Mouse (Mus musculus): Measurements from ENCODE around the gene Hoxd4. TPM values are rescaled to one million over a fixed set of nuclear protein-coding genes. Genes with fewer than 3 reads are reported as not detected.

The Hoxd4 gene
- polyA plus RNA-seq, 1 experiment, result 6.7 TPM

DNA sequence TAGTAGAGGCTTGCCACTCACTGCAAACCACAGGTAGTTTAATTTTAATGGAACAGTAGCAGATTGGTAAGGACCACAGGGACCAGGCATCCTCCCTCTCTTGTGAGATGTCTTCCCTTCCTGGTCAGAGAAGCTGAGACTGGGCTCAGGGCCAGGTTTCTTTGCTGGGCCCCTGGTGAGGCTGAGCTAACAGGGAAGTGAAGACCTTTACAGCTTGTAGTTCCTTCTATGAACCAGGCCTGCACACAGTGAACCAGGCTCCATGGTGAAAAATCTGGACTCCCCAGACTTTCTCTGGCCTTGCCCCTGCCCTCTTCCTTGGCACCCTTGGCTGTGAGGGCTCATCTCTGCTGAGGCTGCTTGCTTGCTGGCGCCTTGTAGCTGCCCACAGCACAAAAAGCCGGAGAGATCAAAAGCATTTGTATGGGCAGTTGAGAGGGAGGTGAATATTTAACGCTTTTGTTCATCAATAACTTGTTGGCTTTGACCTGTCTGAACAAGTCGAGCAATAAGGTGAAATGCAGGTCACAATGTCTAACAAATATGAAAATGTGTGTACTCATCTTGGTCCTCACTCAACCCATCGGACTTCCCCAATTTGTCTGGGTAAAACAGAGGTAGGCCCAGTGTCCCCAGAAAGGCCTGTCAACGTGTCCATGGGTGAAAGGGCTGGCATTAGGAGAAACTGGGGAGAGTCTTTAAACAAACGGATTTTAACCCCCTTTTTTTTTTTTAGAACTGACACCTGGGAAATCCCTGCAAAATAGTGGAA, 12.7 kb downstream of the Hoxd4 start:
- Histone ChIP-seq H3K4me3 (ENCODE audit: insufficient read depth, low read length) (no peak overlapping the region), H3K4me1 (ENCODE audit: control insufficient read depth, insufficient read depth, low read length) (no peaks in the 10 kb centered on the region)
- TF ChIP-seq POLR2A (IDR thresholded peaks at IDR 0.05; ENCODE audit: low read depth, low read length) (no peak), CTCF (IDR thresholded peaks at IDR 0.05; ENCODE audit: borderline replicate concordance, insufficient read depth, low read length) (no peak)

DNA sequence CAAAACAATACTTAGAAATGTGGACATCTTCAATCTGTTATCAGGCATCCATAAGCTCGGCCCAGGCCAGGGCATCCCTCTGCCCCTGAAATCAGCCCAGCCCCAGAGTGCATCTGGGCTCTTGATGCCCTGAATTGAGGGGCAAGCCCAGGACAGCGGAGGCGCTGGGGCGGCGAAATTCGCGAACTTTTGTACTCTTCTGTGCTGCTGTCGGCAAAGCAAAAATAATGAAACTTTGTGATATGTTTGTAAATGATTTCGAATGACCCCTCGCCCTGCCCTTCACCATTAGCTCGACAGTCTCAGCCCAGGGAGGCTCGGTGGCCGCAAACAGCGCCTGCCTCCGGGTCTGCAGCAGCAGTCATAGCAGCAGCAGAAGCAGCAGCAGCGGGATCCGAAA, 13.4 kb downstream of the Hoxd4 start:
- no peaks in the 10 kb centered on the region for H3K4me1 ChIP-seq (ENCODE audit: control insufficient read depth, insufficient read depth, low read length)
- TF ChIP-seq POLR2A (IDR thresholded peaks at IDR 0.05; ENCODE audit: low read depth, low read length) (no peak), CTCF (IDR thresholded peaks at IDR 0.05; ENCODE audit: borderline replicate concordance, insufficient read depth, low read length) (no peak)
- no peak overlapping the region for H3K27ac ChIP-seq (ENCODE audit: insufficient read depth, low read length)
- no peak overlapping the region for H3K4me3 ChIP-seq (ENCODE audit: insufficient read depth, low read length)

More for the DNA sequence above, 12.7 kb downstream of the Hoxd4 start:
- no peak overlapping the region for H3K27ac ChIP-seq (ENCODE audit: insufficient read depth, low read length)

DNA sequence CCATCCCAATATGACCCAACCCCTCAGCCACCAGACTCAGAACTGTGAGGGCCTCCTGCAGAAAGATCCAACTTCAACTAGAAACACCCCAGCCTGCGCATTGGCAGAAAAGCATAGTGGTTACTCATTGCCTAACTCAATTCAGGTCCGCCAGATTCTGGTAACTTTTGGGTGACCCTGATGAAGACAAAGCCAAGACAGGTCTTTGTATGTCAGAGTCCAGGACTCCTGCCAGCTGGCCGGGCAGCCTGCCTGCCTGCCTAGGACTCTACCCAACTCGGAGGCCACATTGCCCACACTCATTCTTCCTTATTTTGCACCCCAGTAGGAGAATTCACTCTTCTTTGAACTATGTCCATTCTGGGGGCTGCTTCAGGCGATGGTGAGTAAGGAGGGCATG, 14.8 kb downstream of the Hoxd4 start, which contains the start of gene Gm28230:
TSS of gene Gm28230 (plus strand) at position 178 of the 400 bp plus-strand sequence.
- H3K4me3 ChIP-seq (ENCODE audit: insufficient read depth, low read length), result no peak within 1 kb of the TSS; the same call in 1 of the 2 replicates
- no peaks in the 10 kb centered on the region for H3K4me1 ChIP-seq (ENCODE audit: control insufficient read depth, insufficient read depth, low read length)
- TF ChIP-seq CTCF (IDR thresholded peaks at IDR 0.05; ENCODE audit: borderline replicate concordance, insufficient read depth, low read length) (no peak), POLR2A (IDR thresholded peaks at IDR 0.05; ENCODE audit: low read depth, low read length) (no peak)
- no peak within 1 kb of the TSS for H3K27ac ChIP-seq (ENCODE audit: insufficient read depth, low read length)

DNA sequence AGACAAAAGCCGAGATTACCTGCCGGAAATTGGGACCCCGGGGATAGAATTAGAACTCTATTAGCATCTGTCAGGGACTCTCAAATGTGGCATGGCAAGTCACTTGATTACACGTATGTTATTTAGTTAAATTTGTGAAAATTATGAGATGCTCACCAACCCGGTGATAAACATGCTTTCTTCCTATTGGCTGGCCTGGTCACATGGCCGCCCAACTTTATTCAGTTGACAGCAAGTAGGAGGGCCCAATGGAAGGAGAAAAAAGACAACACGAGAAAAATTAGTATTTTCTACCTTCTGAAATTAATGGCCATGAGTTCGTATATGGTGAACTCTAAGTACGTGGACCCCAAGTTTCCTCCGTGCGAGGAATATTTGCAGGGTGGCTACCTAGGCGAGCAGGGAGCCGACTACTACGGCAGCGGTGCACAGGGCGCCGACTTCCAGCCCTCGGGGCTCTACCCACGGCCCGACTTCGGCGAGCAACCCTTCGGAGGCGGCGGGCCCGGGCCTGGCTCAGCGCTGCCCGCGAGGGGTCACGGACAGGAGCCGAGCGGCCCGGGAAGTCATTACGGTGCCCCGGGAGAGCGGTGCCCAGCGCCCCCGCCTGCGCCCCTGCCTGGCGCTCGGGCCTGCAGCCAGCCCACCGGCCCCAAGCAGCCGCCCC, 15.4 kb downstream of the Hoxd4 start:
- Histone ChIP-seq H3K4me3 (ENCODE audit: insufficient read depth, low read length) (no peak overlapping the region; the same call in 1 of the 2 replicates), H3K27ac (ENCODE audit: insufficient read depth, low read length) (no peak overlapping the region), H3K4me1 (ENCODE audit: control insufficient read depth, insufficient read depth, low read length) (no peaks in the 10 kb centered on the region)
- no peak for TF ChIP-seq POLR2A (IDR thresholded peaks at IDR 0.05; ENCODE audit: low read depth, low read length)
- TF ChIP-seq CTCF (IDR thresholded peaks at IDR 0.05; ENCODE audit: borderline replicate concordance, insufficient read depth, low read length), result no peak

DNA sequence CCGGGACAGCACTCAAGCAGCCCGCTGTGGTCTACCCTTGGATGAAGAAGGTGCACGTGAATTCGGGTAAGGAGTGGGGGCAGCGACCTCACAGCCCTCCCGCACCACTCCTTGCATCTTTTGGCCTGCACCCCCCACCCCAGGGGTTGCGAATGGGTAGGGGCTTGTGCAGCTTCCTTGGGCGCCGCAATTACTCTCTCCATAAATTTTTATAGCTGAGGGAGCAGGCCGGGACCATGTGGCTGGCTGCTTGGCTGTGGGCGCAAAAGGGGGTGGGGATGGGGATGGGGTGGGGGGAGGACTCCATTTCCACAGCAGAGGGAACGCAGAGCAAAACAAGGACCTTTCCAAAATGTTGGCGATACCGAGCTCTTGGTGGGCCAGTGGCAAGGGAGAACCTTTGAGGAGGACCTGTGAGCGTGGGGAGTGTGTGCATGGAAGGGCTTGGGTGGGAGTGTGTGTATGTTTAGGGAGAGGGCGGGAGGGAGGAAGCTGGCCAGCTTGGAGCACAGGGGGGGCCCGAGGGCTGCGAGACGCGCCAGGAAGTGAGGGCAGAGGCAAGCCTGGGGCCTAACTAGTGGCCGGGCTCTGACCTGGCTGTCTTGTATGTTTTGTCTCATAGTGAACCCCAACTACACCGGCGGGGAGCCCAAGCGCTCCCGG, 16.0 kb downstream of the Hoxd4 start:
- no peaks in the 10 kb centered on the region for H3K4me1 ChIP-seq (ENCODE audit: control insufficient read depth, insufficient read depth, low read length)
- H3K4me3 ChIP-seq (ENCODE audit: insufficient read depth, low read length), result peak overlapping the region; percentile 10
- no peak overlapping the region for H3K27ac ChIP-seq (ENCODE audit: insufficient read depth, low read length)
- TF ChIP-seq POLR2A (IDR thresholded peaks at IDR 0.05; ENCODE audit: low read depth, low read length) (no peak), CTCF (IDR thresholded peaks at IDR 0.05; ENCODE audit: borderline replicate concordance, insufficient read depth, low read length) (no peak)

GRCm38 (mm10) chr2:74728303-74728680, 16.6 kb downstream of the Hoxd4 start:
- H3K27ac ChIP-seq (ENCODE audit: insufficient read depth, low read length), result no peak overlapping the region
- no peak overlapping the region for H3K4me3 ChIP-seq (ENCODE audit: insufficient read depth, low read length)
- TF ChIP-seq POLR2A (IDR thresholded peaks at IDR 0.05; ENCODE audit: low read depth, low read length) (no peak), CTCF (IDR thresholded peaks at IDR 0.05; ENCODE audit: borderline replicate concordance, insufficient read depth, low read length) (no peak)
- H3K4me1 ChIP-seq (ENCODE audit: control insufficient read depth, insufficient read depth, low read length), result no peaks in the 10 kb centered on the region

DNA sequence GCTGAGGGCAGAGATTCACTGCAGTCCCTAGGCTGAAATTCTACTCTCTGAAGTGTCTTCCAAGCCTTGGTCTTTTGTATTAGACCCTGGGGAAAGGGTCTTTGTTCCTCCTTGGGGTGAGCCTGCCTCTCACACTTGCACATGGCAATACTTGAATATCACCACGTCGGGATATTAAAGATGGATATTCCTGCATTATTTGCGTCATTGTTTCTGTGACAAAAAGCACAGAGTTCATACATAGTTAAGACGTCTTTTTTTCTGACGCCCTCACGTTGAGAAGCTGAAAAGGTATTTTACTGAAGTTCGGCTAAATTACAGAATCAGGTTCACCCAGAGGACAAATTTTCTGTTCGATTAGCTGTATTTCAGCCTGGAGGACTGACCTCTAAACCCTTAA, 18.6 kb downstream of the Hoxd4 start:
- H3K4me1 ChIP-seq (ENCODE audit: control insufficient read depth, insufficient read depth, low read length), result no peaks in the 10 kb centered on the region
- TF ChIP-seq CTCF (IDR thresholded peaks at IDR 0.05; ENCODE audit: borderline replicate concordance, insufficient read depth, low read length) (no peak), POLR2A (IDR thresholded peaks at IDR 0.05; ENCODE audit: low read depth, low read length) (no peak)
- no peak overlapping the region for H3K4me3 ChIP-seq (ENCODE audit: insufficient read depth, low read length)
- H3K27ac ChIP-seq (ENCODE audit: insufficient read depth, low read length), result no peak overlapping the region

GRCm38 (mm10) chr2:74731055-74731454, 19.3 kb downstream of the Hoxd4 start:
- H3K27ac ChIP-seq (ENCODE audit: insufficient read depth, low read length), result no peak overlapping the region
- H3K4me1 ChIP-seq (ENCODE audit: control insufficient read depth, insufficient read depth, low read length), result no peaks in the 10 kb centered on the region
- no peak for TF ChIP-seq CTCF (IDR thresholded peaks at IDR 0.05; ENCODE audit: borderline replicate concordance, insufficient read depth, low read length)
- no peak for TF ChIP-seq POLR2A (IDR thresholded peaks at IDR 0.05; ENCODE audit: low read depth, low read length)

DNA sequence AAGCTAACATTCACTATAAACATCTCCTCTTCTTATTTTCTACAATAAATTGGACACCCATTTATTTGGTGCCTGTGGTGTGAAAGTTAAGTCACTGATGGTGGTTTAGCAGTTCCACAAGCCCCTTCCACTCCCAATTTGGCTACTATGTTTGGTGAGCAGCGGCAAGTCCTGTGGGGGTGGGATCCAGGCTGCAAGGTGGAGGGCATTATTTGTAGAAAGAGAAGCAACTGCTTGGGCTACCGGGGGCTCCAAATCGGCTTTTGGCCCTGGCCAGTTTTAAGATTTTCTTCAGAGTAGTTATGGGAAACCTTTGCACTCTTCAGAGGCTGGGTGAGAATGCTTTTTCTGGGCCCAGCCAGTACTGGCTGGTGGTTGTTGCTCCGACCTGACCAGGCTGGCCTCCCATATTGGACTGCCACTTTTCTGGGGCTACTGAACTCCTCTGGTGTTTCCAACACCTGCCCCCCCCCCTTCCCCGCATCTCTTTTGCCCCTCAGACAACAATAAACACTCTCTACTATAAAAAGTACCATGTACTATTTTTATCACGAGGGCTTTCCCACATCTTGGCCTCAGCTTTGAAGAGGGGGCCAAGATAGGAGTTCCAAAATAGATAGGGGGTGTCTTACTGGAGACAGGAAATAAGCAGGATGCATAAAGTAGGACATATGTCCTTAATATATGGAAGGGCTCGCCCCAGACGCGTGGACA, 20.2 kb downstream of the Hoxd4 start:
- Histone ChIP-seq H3K27ac (ENCODE audit: insufficient read depth, low read length) (no peak overlapping the region), H3K4me1 (ENCODE audit: control insufficient read depth, insufficient read depth, low read length) (no peaks in the 10 kb centered on the region), H3K4me3 (ENCODE audit: insufficient read depth, low read length) (no peak overlapping the region)
- no peak for TF ChIP-seq CTCF (IDR thresholded peaks at IDR 0.05; ENCODE audit: borderline replicate concordance, insufficient read depth, low read length)
- no peak for TF ChIP-seq POLR2A (IDR thresholded peaks at IDR 0.05; ENCODE audit: low read depth, low read length)

More at GRCm38 (mm10) chr2:74731055-74731454, 19.3 kb downstream of the Hoxd4 start:
- no peak overlapping the region for H3K4me3 ChIP-seq (ENCODE audit: insufficient read depth, low read length)
